Mouse (Mus musculus) kidney, postnatal 10 days (tissue): Measurements from ENCODE around the gene Mtus2.

Experiments
- DNase-seq: peaks from one replicate; pipeline ENCODE4 v3.0.0; 2021; ENCODE audit warnings: mixed read lengths

Mtus2 gene

GRCm38 (mm10) chr5:148052846-148053608 lies 95.9 kb downstream of the Mtus2 start:
- no peak for DNase-seq

- no peak for DNase-seq
Observed at GRCm38 (mm10) chr5:148053609-148053990, 96.5 kb downstream of the Mtus2 start.

GRCm38 (mm10) chr5:148056831-148057230 lies 99.7 kb downstream of the Mtus2 start:
- DNase-seq: no peak

- DNase-seq: no peak
Observed at GRCm38 (mm10) chr5:148057433-148057832, 100.3 kb downstream of the Mtus2 start.

GRCm38 (mm10) chr5:148059339-148059738 lies 102.2 kb downstream of the Mtus2 start:
- DNase-seq: no peak

GRCm38 (mm10) chr5:148061869-148062268 lies 104.7 kb downstream of the Mtus2 start:
- no peak for DNase-seq

- no peak for DNase-seq
Observed at GRCm38 (mm10) chr5:148063745-148064144, 106.6 kb downstream of the Mtus2 start.

- no peak for DNase-seq
Observed at GRCm38 (mm10) chr5:148065251-148065650, 108.1 kb downstream of the Mtus2 start.

GRCm38 (mm10) chr5:148069909-148070308 lies 112.8 kb downstream of the Mtus2 start:
- DNase-seq: peak; percentile 78

GRCm38 (mm10) chr5:148071800-148072199 lies 114.7 kb downstream of the Mtus2 start:
- DNase-seq: peak; percentile 83

- peak; percentile 13 for DNase-seq
Observed at GRCm38 (mm10) chr5:148073461-148073860, 116.3 kb downstream of the Mtus2 start.

GRCm38 (mm10) chr5:148079732-148080131 lies 122.6 kb downstream of the Mtus2 start:
- DNase-seq: no peak

GRCm38 (mm10) chr5:148083541-148083940 lies 126.4 kb downstream of the Mtus2 start:
- DNase-seq: no peak

GRCm38 (mm10) chr5:148084766-148085165 lies 127.6 kb downstream of the Mtus2 start:
- no peak for DNase-seq

- DNase-seq: no peak
Observed at GRCm38 (mm10) chr5:148087796-148088195, 130.7 kb downstream of the Mtus2 start.

- DNase-seq: no peak
Observed at GRCm38 (mm10) chr5:148090191-148090821, 133.2 kb downstream of the Mtus2 start.

GRCm38 (mm10) chr5:148094640-148095039 lies 137.5 kb downstream of the Mtus2 start:
- no peak for DNase-seq

- no peak for DNase-seq
Observed at GRCm38 (mm10) chr5:148099356-148099755, 142.2 kb downstream of the Mtus2 start.

GRCm38 (mm10) chr5:148107324-148107723 lies 150.2 kb downstream of the Mtus2 start:
- no peak for DNase-seq

GRCm38 (mm10) chr5:148107890-148108289 lies 150.8 kb downstream of the Mtus2 start:
- no peak for DNase-seq

- DNase-seq: no peak
Observed at GRCm38 (mm10) chr5:148108314-148108713, 151.2 kb downstream of the Mtus2 start.

- no peak for DNase-seq
Observed at GRCm38 (mm10) chr5:148115207-148115817, 158.2 kb downstream of the Mtus2 start.

GRCm38 (mm10) chr5:148124354-148124753 lies 167.2 kb downstream of the Mtus2 start:
- no peak for DNase-seq
